Mouse (Mus musculus) CH12.LX (cell line): Measurements from ENCODE around the gene Cox15. TPM values are rescaled to one million over a fixed set of nuclear protein-coding genes. Genes with fewer than 3 reads are reported as not detected.

ENCODE experiments used
- DNase-seq: peaks from one replicate; pipeline ENCODE4 v3.0.0-alpha.2; 2013; ENCODE audit errors: extremely low read depth
- H3K27ac ChIP-seq: 2 replicates; pipeline ENCODE4 v1.5.1; 2012; ENCODE audit warnings: low read depth, mild to moderate bottlenecking, control low read depth, moderate library complexity; ENCODE audit not compliant: insufficient read depth
- H3K27me3 ChIP-seq: replicated peaks from 2 replicates; pipeline ENCODE3; 2012; ENCODE audit warnings: inconsistent platforms
- H3K36me3 ChIP-seq, 2 experiments: replicated peaks in 1 of 2; 2 replicates each; pipeline versions ENCODE3 to v1.6.1; 2012; ENCODE audit warnings: inconsistent platforms in 1 of 2, low read length in 1 of 2, mild to moderate bottlenecking in 1 of 2, mixed read lengths in 1 of 2, moderate library complexity in 1 of 2; ENCODE audit not compliant: control insufficient read depth in 1 of 2, insufficient read depth in 1 of 2
- H3K4me1 ChIP-seq, 2 experiments: 2 replicates each; pipeline ENCODE4 v1.6.1; 2012; ENCODE audit warnings: inconsistent platforms in 1 of 2, moderate library complexity in 1 of 2; ENCODE audit not compliant: insufficient read depth in 2 of 2, control insufficient read depth in 1 of 2
- H3K4me2 ChIP-seq: 2 replicates; pipeline ENCODE4 v1.6.1; 2012; ENCODE audit warnings: low read depth, mild to moderate bottlenecking, control low read depth; ENCODE audit not compliant: poor library complexity, insufficient read depth, severe bottlenecking
- H3K4me3 ChIP-seq, 3 experiments: fragments of 150-350 bp in 1 of 3; sonication (generic) in 1 of 3; replicated peaks in 1 of 3; 2 replicates each; pipeline versions ENCODE3 to v1.5.1; 2011 to 2012; ENCODE audit warnings: low read depth in 2 of 3, low read length in 2 of 3, mild to moderate bottlenecking in 2 of 3, moderate library complexity in 2 of 3, control low read depth in 1 of 3, improper control_type of control experiment in 1 of 3, inconsistent platforms in 1 of 3, mixed read lengths in 1 of 3; ENCODE audit not compliant: poor library complexity in 1 of 3
- H3K79me2 ChIP-seq: replicated peaks from 2 replicates; pipeline ENCODE4 v1.6.1; 2012; ENCODE audit warnings: mild to moderate bottlenecking, moderate library complexity; ENCODE audit not compliant: control insufficient read depth, poor library complexity, insufficient read depth, severe bottlenecking; ENCODE audit errors: extremely low read depth
- H3K9ac ChIP-seq: 2 replicates; pipeline ENCODE4 v1.6.1; 2012; ENCODE audit warnings: low read depth, mild to moderate bottlenecking, control low read depth, moderate library complexity; ENCODE audit not compliant: insufficient read depth
- H3K9me3 ChIP-seq: replicated peaks from 2 replicates; pipeline ENCODE3; 2012; ENCODE audit warnings: low read length, inconsistent platforms, mixed read lengths
- BHLHE40 ChIP-seq: IDR thresholded peaks from 2 replicates; pipeline ENCODE4 v1.6.1; 2011; ENCODE audit warnings: mild to moderate bottlenecking, low read depth, low read length, improper control_type of control experiment
- CHD2 ChIP-seq: IDR thresholded peaks from 2 replicates; pipeline ENCODE4 v1.6.1; 2011; ENCODE audit warnings: low read length, improper control_type of control experiment
- CTCF ChIP-seq, 2 experiments: IDR thresholded peaks in 1 of 2; conservative IDR thresholded peaks in 1 of 2; 2 replicates each; pipeline ENCODE4 v1.5.1; 2011 to 2012; ENCODE audit warnings: low read depth in 2 of 2, low read length in 2 of 2, improper control_type of control experiment in 1 of 2, inconsistent platforms in 1 of 2, mild to moderate bottlenecking in 1 of 2, moderate library complexity in 1 of 2
- E2F4 ChIP-seq: IDR thresholded peaks from 2 replicates; pipeline ENCODE4 v1.6.1; 2011; ENCODE audit warnings: low read depth, low read length, improper control_type of control experiment; ENCODE audit not compliant: insufficient replicate concordance
- ELF1 ChIP-seq: IDR thresholded peaks from 2 replicates; pipeline ENCODE4 v1.6.1; 2014; ENCODE audit warnings: low read depth, mild to moderate bottlenecking, inconsistent platforms, low read length, improper control_type of control experiment
- ETS1 ChIP-seq: conservative IDR thresholded peaks from 2 replicates; pipeline ENCODE4 v1.6.1; 2012; ENCODE audit warnings: low read depth, mild to moderate bottlenecking, inconsistent platforms, low read length, improper control_type of control experiment, moderate library complexity
- GABPA ChIP-seq: IDR thresholded peaks from 2 replicates; pipeline ENCODE4 v1.6.1; 2012; ENCODE audit warnings: low read depth, low read length, improper control_type of control experiment, inconsistent platforms; ENCODE audit not compliant: insufficient replicate concordance
- HCFC1 ChIP-seq: IDR thresholded peaks from 2 replicates; pipeline ENCODE4 v1.6.1; 2012; ENCODE audit warnings: low read depth, mild to moderate bottlenecking, inconsistent platforms, low read length, improper control_type of control experiment
- JUND ChIP-seq: conservative IDR thresholded peaks from 2 replicates; pipeline ENCODE4 v1.6.1; 2011; ENCODE audit warnings: low read depth, low read length, improper control_type of control experiment
- MAFK ChIP-seq: IDR thresholded peaks from 2 replicates; pipeline ENCODE4 v1.6.1; 2011; ENCODE audit warnings: low read length, improper control_type of control experiment; ENCODE audit not compliant: insufficient replicate concordance
- MYC ChIP-seq: IDR thresholded peaks from 2 replicates; pipeline ENCODE4 v1.6.1; 2011; ENCODE audit warnings: low read depth, mild to moderate bottlenecking, improper control_type of control experiment, low read length
- NRF1 ChIP-seq: IDR thresholded peaks from 2 replicates; pipeline ENCODE4 v1.6.1; 2014; ENCODE audit warnings: low read depth, mild to moderate bottlenecking, inconsistent platforms, low read length, improper control_type of control experiment, moderate library complexity
- POLR2A ChIP-seq: IDR thresholded peaks from 2 replicates; pipeline ENCODE4 v1.6.1; 2011; ENCODE audit warnings: low read depth, mild to moderate bottlenecking, improper control_type of control experiment, low read length
- SIN3A ChIP-seq: IDR thresholded peaks from 2 replicates; pipeline ENCODE4 v1.6.1; 2012; ENCODE audit warnings: low read length, improper control_type of control experiment, inconsistent platforms
- TBP ChIP-seq: conservative IDR thresholded peaks from 2 replicates; pipeline ENCODE4 v1.6.1; 2011; ENCODE audit warnings: low read depth, low read length, improper control_type of control experiment
- TCF12 ChIP-seq: IDR thresholded peaks from 2 replicates; pipeline ENCODE4 v1.6.1; 2014; ENCODE audit warnings: low read depth, mild to moderate bottlenecking, inconsistent platforms, low read length, improper control_type of control experiment
- dilution Hi-C: fragments of 300-500 bp; cut with MboI; formaldehyde crosslinking; loops from 2 replicates; pipeline ENCODE4 v1.14.3; 2020; ENCODE audit warnings: low sequenced_read_pairs; ENCODE audit not compliant: extremely low pct_unique_long_range_greater_than_20kb, extremely low pct_ligation_motif_present
- in situ Hi-C: fragments of 300-500 bp; cut with MboI; formaldehyde crosslinking; loops from 3 replicates; pipeline ENCODE4 v1.14.3; 2019; ENCODE audit warnings: low sequenced_read_pairs, low pct_ligation_motif_present, low pct_unique_long_range_greater_than_20kb, mixed read lengths
- polyA plus RNA-seq: library from polyadenylated mRNA; unstranded; fragments of >175 nt; gene quantifications from 2 replicates; pipeline ENCODE4 v1.2.1, GENCODE M21; 2012; ENCODE audit warnings: low read depth; ENCODE audit not compliant: insufficient read length
- total RNA-seq, 2 experiments: library from RNA; depleted of rRNA; stranded (reverse); fragments of 300-350 nt in 1 of 2; fragments of >200 nt in 1 of 2; gene quantifications; 2 replicates each; pipeline ENCODE4 v1.2.3; 2012 to 2014

Gene Cox15
- total and polyA plus RNA-seq, 3 experiments, result 17.4 to 26.9 (median 18.1) TPM

GRCm38 (mm10) chr19:43792537-43792936 is 39.7 kb upstream of the Cox15 start:
- no peak overlapping the region for H3K9ac ChIP-seq
- H3K4me3 ChIP-seq, result no peak overlapping the region
- H3K4me2 ChIP-seq, result no peak overlapping the region
- no peaks in the 10 kb centered on the region for H3K36me3 ChIP-seq
- TF ChIP-seq SIN3A (no peak), E2F4 (no peak)
- peaks cover 3 to 4% of the 10 kb centered on the region in 2 experiments; a peak in 1 of 4 replicates for H3K4me1 ChIP-seq
- in situ Hi-C loops, result no loop called here
- no peak overlapping the region for H3K27ac ChIP-seq
- no peaks in the 10 kb centered on the region for H3K79me2 ChIP-seq
- no peaks in the 10 kb centered on the region for H3K27me3 ChIP-seq
- no peak for DNase-seq
- dilution Hi-C loops, result no loop called here
- no peaks in the 10 kb centered on the region for H3K9me3 ChIP-seq

DNA sequence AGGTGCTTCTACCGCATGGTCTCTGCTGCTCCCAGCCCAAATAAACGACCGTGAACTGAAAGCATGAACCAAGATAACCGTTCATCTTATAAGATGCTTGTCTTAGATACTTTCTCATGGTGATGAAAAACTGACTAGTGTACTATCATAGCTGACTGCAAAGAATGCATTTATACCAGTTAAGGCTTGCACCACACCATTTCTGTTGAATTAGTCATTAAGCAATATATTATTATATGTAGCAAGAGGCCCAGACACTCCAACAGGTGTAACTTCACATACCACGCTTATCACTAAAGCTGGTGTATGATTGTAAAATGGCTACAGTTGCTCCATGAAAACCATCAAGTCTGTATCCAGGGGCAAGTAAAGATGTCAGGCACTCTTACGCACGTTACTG is 37.0 kb upstream of the Cox15 start:
- no peaks in the 10 kb centered on the region for H3K36me3 ChIP-seq
- H3K4me1 ChIP-seq, result peaks cover 6 to 7% of the 10 kb centered on the region in 2 experiments; a peak in 2 of 4 replicates
- H3K27me3 ChIP-seq, result no peaks in the 10 kb centered on the region
- in situ Hi-C loops (no loop called here), dilution Hi-C loops (no loop called here)
- no peak overlapping the region for H3K4me3 ChIP-seq
- no peaks in the 10 kb centered on the region for H3K9me3 ChIP-seq
- no peak overlapping the region for H3K4me2 ChIP-seq
- no peak overlapping the region for H3K27ac ChIP-seq
- H3K9ac ChIP-seq, result no peak overlapping the region
- DNase-seq, result no peak
- TF ChIP-seq ETS1 (no peak), TCF12 (no peak), NRF1 (no peak), CTCF (conservative IDR thresholded peaks at IDR 0.05 in 1 of 2, IDR thresholded peaks at IDR 0.05 in 1 of 2; ENCODE audit: low read depth in 2 of 2, low read length in 2 of 2) (no peak), GABPA (no peak), SIN3A (no peak), POLR2A (no peak), JUND (no peak), CHD2 (no peak), MYC (no peak), TBP (no peak), MAFK (no peak), HCFC1 (no peak), ELF1 (no peak), BHLHE40 (no peak)
- no peaks in the 10 kb centered on the region for H3K79me2 ChIP-seq
